Mouse (Mus musculus) liver, embryonic 14.5 days (tissue): ENCODE results near the gene Gm11541. TPM values are rescaled to one million over a fixed set of nuclear protein-coding genes. Genes with fewer than 3 reads are reported as not detected.
A peak's percentile ranks its signal among the peaks of the same experiment; 100 is the strongest.
"Not testable (repeated sequence)": the region's sequence is repeated elsewhere in the genome, so short reads cannot be mapped to it uniquely, and the experiment has no call there.

Experiments used
- ATAC-seq: fragments of 200-750 bp; cut with Nextera tagmentation; 2 replicates; pipeline ENCODE4 v1.8.0; 2017; ENCODE audit warnings: moderate number of reproducible peaks, mild to moderate bottlenecking, moderate library complexity; ENCODE audit not compliant: insufficient read depth
- DNase-seq, 3 experiments: peaks; one replicate each; pipeline ENCODE4 v3.0.0-alpha.2; 2012 to 2013; ENCODE audit warnings: low read depth in 3 of 3, low spot score in 3 of 3
- H3K27ac ChIP-seq: fragments of 300-500 bp; sonication (generic); 2 replicates; pipeline ENCODE4 v1.5.1; 2014; ENCODE audit warnings: moderate library complexity, mild to moderate bottlenecking, control low read depth, inconsistent platforms
- H3K27me3 ChIP-seq: fragments of 300-500 bp; sonication (generic); 2 replicates; pipeline ENCODE4 v1.6.1; 2014; ENCODE audit warnings: mild to moderate bottlenecking, low read length, moderate library complexity; ENCODE audit not compliant: control insufficient read depth, insufficient read depth
- H3K36me3 ChIP-seq: fragments of 300-500 bp; sonication (generic); replicated peaks from 2 replicates; pipeline ENCODE4 v1.6.1; 2014; ENCODE audit warnings: low read depth; ENCODE audit not compliant: control insufficient read depth, insufficient read depth
- H3K4me1 ChIP-seq, 2 experiments: fragments of 200-500 bp in 1 of 2; fragments of 300-500 bp in 1 of 2; sonication (generic) in 1 of 2; replicated peaks; 2 replicates each; pipeline ENCODE4 v1.6.1; 2012 to 2014; ENCODE audit warnings: antibody characterized with exemption in 1 of 2, inconsistent platforms in 1 of 2, low read length in 1 of 2; ENCODE audit not compliant: control insufficient read depth in 2 of 2, insufficient read depth in 2 of 2
- H3K4me2 ChIP-seq: fragments of 300-500 bp; sonication (generic); 2 replicates; pipeline ENCODE4 v1.6.1; 2014; ENCODE audit warnings: low read depth, mild to moderate bottlenecking, control low read depth, moderate library complexity
- H3K4me3 ChIP-seq, 2 experiments: fragments of 200-500 bp in 1 of 2; fragments of 300-500 bp in 1 of 2; sonication (generic) in 1 of 2; 2 replicates each; pipeline ENCODE4 v1.5.1; 2012 to 2014; ENCODE audit warnings: low read depth in 2 of 2, low read length in 2 of 2, mild to moderate bottlenecking in 2 of 2, control low read depth in 1 of 2, inconsistent platforms in 1 of 2, moderate library complexity in 1 of 2; ENCODE audit not compliant: insufficient read depth in 1 of 2
- H3K9ac ChIP-seq: fragments of 300-500 bp; sonication (generic); replicated peaks from 2 replicates; pipeline ENCODE4 v1.6.1; 2014; ENCODE audit warnings: mild to moderate bottlenecking, control low read depth, moderate library complexity
- H3K9me3 ChIP-seq: fragments of 300-500 bp; sonication (generic); 2 replicates; pipeline ENCODE4 v1.6.1; 2016; ENCODE audit warnings: low read length, mixed read lengths; ENCODE audit not compliant: control insufficient read depth
- CTCF ChIP-seq: IDR thresholded peaks from 2 replicates; pipeline ENCODE4 v1.5.1; 2016; ENCODE audit warnings: antibody characterized with exemption, low read depth, control low read depth
- EP300 ChIP-seq: IDR thresholded peaks from 2 replicates; pipeline ENCODE4 v1.6.1; 2016; ENCODE audit warnings: antibody characterized with exemption, low read depth
- WGBS: fragments of 180-500 bp; shearing (Covaris S2); extraction: QIAGEN DNeasy Blood & Tissue Kit; methylation state at CpG from one replicate; pipeline ENCODE4 v1.1.7; 2014; ENCODE audit not compliant: insufficient replicate concordance; 5-methylcytosine and 5-hydroxymethylcytosine counted together
- polyA plus RNA-seq, 2 experiments: library from polyadenylated mRNA; depleted of rRNA in 1 of 2; stranded (reverse) in 1 of 2; unstranded in 1 of 2; fragments of >200 nt; fragmentation: Nextera tagmentation in 1 of 2; extraction: Ambion mirVana in 1 of 2; gene quantifications; 2 replicates each; pipeline versions ENCODE4 v1.2.1 to v1.2.3; 2012 to 2014

Gene Gm11541
- polyA plus RNA-seq, 2 experiments = not detected

- ATAC-seq = peak; percentile 90
- H3K36me3 ChIP-seq = peaks cover 14% of the 10 kb centered on the region
- TF ChIP-seq CTCF (no peak), EP300 (no peak)
Observed at GRCm38 (mm10) chr11:94653663-94654436, 50.4 kb downstream of the Gm11541 start, which contains the start of the genes Mrpl27 and Eme1. Gene Mrpl27, plus strand, starts transcription at chr11:94653767. Gene Eme1, minus strand, starts transcription at chr11:94653964.

GRCm38 (mm10) chr11:94652973-94653372, 51.3 kb downstream of the Gm11541 start:
- Histone ChIP-seq H3K27me3 (no peaks in the 10 kb centered on the region), H3K4me2 (peak overlapping the region; percentile 95), H3K9me3 (no peaks in the 10 kb centered on the region), H3K27ac (peak overlapping the region; percentile 77; the same call in 1 of the 2 replicates), H3K36me3 (peaks cover 12% of the 10 kb centered on the region), H3K4me1 (peaks cover 14 to 17% of the 10 kb centered on the region in 2 experiments), H3K4me3 (peak overlapping the region; percentile 76), H3K9ac (peak overlapping the region; percentile 86)
- DNase-seq = no peak
- TF ChIP-seq CTCF = no peak
- no peak for TF ChIP-seq EP300
- ATAC-seq = no peak
- WGBS = 36% methylated on average over 8 of the region's 8 CpGs

More at GRCm38 (mm10) chr11:94653663-94654436, 50.4 kb downstream of the Gm11541 start, which contains the start of the genes Mrpl27 and Eme1:
- peaks cover 14 to 17% of the 10 kb centered on the region in 2 experiments for H3K4me1 ChIP-seq
- peak within 1 kb of the TSS; percentile 86 for H3K9ac ChIP-seq
- peak within 1 kb of the TSS; percentile 77 for H3K27ac ChIP-seq
- peak within 1 kb of the TSS; percentile 76 for H3K4me3 ChIP-seq
- H3K4me2 ChIP-seq = peak within 1 kb of the TSS; percentile 95
- under 1% methylated on average over 32 of the region's 32 CpGs for WGBS
- peak; percentile 66 to 73 (median 71) for DNase-seq
- no peaks in the 10 kb centered on the region for H3K9me3 ChIP-seq
- no peaks in the 10 kb centered on the region for H3K27me3 ChIP-seq

GRCm38 (mm10) chr11:94651241-94651640, 53.1 kb downstream of the Gm11541 start:
- not testable (repeated sequence) for H3K9ac ChIP-seq, H3K4me3 ChIP-seq, ATAC-seq, DNase-seq, H3K9me3 ChIP-seq, H3K27me3 ChIP-seq, H3K27ac ChIP-seq, H3K4me2 ChIP-seq
- peaks cover 26% of the 10 kb centered on the region for H3K36me3 ChIP-seq
- H3K4me1 ChIP-seq = peaks cover 14 to 17% of the 10 kb centered on the region in 2 experiments
- 86% methylated on average over 5 of the region's 7 CpGs for WGBS

- Histone ChIP-seq H3K27ac (no peak overlapping the region), H3K4me3 (no peak overlapping the region), H3K36me3 (peaks cover 61% of the 10 kb centered on the region), H3K9me3 (no peaks in the 10 kb centered on the region), H3K4me2 (no peak overlapping the region), H3K27me3 (no peaks in the 10 kb centered on the region), H3K9ac (no peak overlapping the region), H3K4me1 (no peaks in the 10 kb centered on the region)
- TF ChIP-seq CTCF (no peak), EP300 (no peak)
- WGBS = 82% methylated on average over 4 of the region's 4 CpGs
- ATAC-seq (no peak), DNase-seq (no peak)
Observed at GRCm38 (mm10) chr11:94646457-94646856, 57.8 kb downstream of the Gm11541 start.

Other genes starting within 250 kb of the Gm11541 start
- gene Cacna1g, start 230.3 kb downstream of the Gm11541 start, polyA plus RNA-seq (2012; rRNA removed) = 6.1 and 7.3 TPM in 2 replicates
- gene Cacna1g, start 230.3 kb downstream of the Gm11541 start, polyA plus RNA-seq (2014; fragmentation: Nextera tagmentation; extraction: Ambion mirVana) = 0.89 and 3.1 TPM in 2 replicates
- gene Spata20, start 218.3 kb downstream of the Gm11541 start, polyA plus RNA-seq (2012; rRNA removed) = not detected in 2 replicates
- gene Spata20, start 218.3 kb downstream of the Gm11541 start, polyA plus RNA-seq (2014; fragmentation: Nextera tagmentation; extraction: Ambion mirVana) = not detected in 2 replicates
- gene Epn3, start 204.5 kb downstream of the Gm11541 start, polyA plus RNA-seq (2012; rRNA removed) = 0.02 and 0.04 TPM in 2 replicates
- gene Epn3, start 204.5 kb downstream of the Gm11541 start, polyA plus RNA-seq (2014; fragmentation: Nextera tagmentation; extraction: Ambion mirVana) = not detected in 2 replicates
- gene Mycbpap, start 182.8 kb downstream of the Gm11541 start, polyA plus RNA-seq (2012; rRNA removed) = 0.03 and 0.09 TPM in 2 replicates
- not detected in 2 replicates for gene Mycbpap, start 182.8 kb downstream of the Gm11541 start, polyA plus RNA-seq (2014; fragmentation: Nextera tagmentation; extraction: Ambion mirVana)
- 1.2 and 1.4 TPM in 2 replicates for gene Rsad1, start 155.2 kb downstream of the Gm11541 start, polyA plus RNA-seq (2012; rRNA removed)
- gene Rsad1, start 155.2 kb downstream of the Gm11541 start, polyA plus RNA-seq (2014; fragmentation: Nextera tagmentation; extraction: Ambion mirVana) = 0.51 and 0.72 TPM in 2 replicates
- gene Chad, start 139.5 kb downstream of the Gm11541 start, polyA plus RNA-seq (2012; rRNA removed) = 0.02 and 0.03 TPM in 2 replicates
- 0.09 TPM in 1 of 2 replicates, not detected in the other for gene Chad, start 139.5 kb downstream of the Gm11541 start, polyA plus RNA-seq (2014; fragmentation: Nextera tagmentation; extraction: Ambion mirVana)
- 3.2 and 3.9 TPM in 2 replicates for gene Acsf2, start 102.6 kb downstream of the Gm11541 start, polyA plus RNA-seq (2012; rRNA removed)
- gene Acsf2, start 102.6 kb downstream of the Gm11541 start, polyA plus RNA-seq (2014; fragmentation: Nextera tagmentation; extraction: Ambion mirVana) = 1.3 and 1.4 TPM in 2 replicates
- gene Lrrc59, start 74.7 kb downstream of the Gm11541 start, polyA plus RNA-seq (2012; rRNA removed) = 36.3 and 52.7 TPM in 2 replicates
- gene Lrrc59, start 74.7 kb downstream of the Gm11541 start, polyA plus RNA-seq (2014; fragmentation: Nextera tagmentation; extraction: Ambion mirVana) = 66.4 and 73.4 TPM in 2 replicates
- gene Mrpl27, start 50.7 kb downstream of the Gm11541 start, polyA plus RNA-seq (2012; rRNA removed) = 45.0 and 61.3 TPM in 2 replicates
- gene Mrpl27, start 50.7 kb downstream of the Gm11541 start, polyA plus RNA-seq (2014; fragmentation: Nextera tagmentation; extraction: Ambion mirVana) = 56.8 and 58.6 TPM in 2 replicates
- gene Eme1, start 50.5 kb downstream of the Gm11541 start, polyA plus RNA-seq (2012; rRNA removed) = 12.8 and 15.4 TPM in 2 replicates
- 13.0 and 15.7 TPM in 2 replicates for gene Eme1, start 50.5 kb downstream of the Gm11541 start, polyA plus RNA-seq (2014; fragmentation: Nextera tagmentation; extraction: Ambion mirVana)
- gene Xylt2, start 27.0 kb downstream of the Gm11541 start, polyA plus RNA-seq (2012; rRNA removed) = 2.8 and 3.6 TPM in 2 replicates
- 1.8 and 2.7 TPM in 2 replicates for gene Xylt2, start 27.0 kb downstream of the Gm11541 start, polyA plus RNA-seq (2014; fragmentation: Nextera tagmentation; extraction: Ambion mirVana)
- 0.03 TPM in 1 of 2 replicates, not detected in the other for gene Cdc34b, start 37.3 kb upstream of the Gm11541 start, polyA plus RNA-seq (2012; rRNA removed)
- gene Cdc34b, start 37.3 kb upstream of the Gm11541 start, polyA plus RNA-seq (2014; fragmentation: Nextera tagmentation; extraction: Ambion mirVana) = 0.08 TPM in 1 of 2 replicates, not detected in the other
- gene Tmem92, start 78.2 kb upstream of the Gm11541 start, polyA plus RNA-seq (2012; rRNA removed) = not detected in 2 replicates
- gene Tmem92, start 78.2 kb upstream of the Gm11541 start, polyA plus RNA-seq (2014; fragmentation: Nextera tagmentation; extraction: Ambion mirVana) = not detected in 2 replicates
- gene Col1a1, start 231.7 kb upstream of the Gm11541 start, polyA plus RNA-seq (2012; rRNA removed) = 7.8 and 14.1 TPM in 2 replicates
- gene Col1a1, start 231.7 kb upstream of the Gm11541 start, polyA plus RNA-seq (2014; fragmentation: Nextera tagmentation; extraction: Ambion mirVana) = 30.8 and 37.6 TPM in 2 replicates